Mouse (Mus musculus): Measurements from ENCODE around the gene Rasgef1b. TPM values are rescaled to one million over a fixed set of nuclear protein-coding genes. Genes with fewer than 3 reads are reported as not detected.
A peak's percentile ranks its signal among the peaks of the same experiment; 100 is the strongest.

Gene Rasgef1b
- total RNA-seq, 2 experiments from 2014 or later, result 11.9 to 15.1 TPM

DNA sequence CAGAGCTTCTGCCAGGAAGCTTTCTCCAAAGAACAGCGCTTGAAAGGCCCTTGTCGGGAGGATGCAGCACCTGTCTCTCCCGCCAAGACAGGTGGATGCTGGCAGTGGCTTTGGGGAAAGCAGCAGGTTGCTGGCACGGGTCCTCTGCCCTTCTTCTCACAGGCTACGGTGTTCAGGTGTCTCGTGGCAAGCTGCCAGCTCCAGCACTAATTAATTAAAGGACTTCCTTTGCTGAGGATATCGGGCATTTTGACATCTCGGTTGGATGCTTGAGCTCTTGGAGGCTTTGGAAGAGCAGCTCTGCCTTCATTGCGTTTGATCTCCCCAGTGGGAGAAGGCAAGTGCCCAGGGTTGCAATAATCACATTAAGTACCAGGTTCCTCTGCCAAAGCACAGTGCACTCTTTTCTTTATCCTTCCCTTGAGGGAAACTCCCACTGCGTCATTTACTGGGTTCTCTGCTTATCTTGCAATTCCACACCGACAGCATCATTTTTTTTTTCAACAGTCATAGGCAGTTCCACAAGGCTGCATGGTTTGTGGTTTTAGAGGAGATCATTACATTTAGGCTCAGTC lies 187.5 kb downstream of the Rasgef1b start:
- DNase-seq, result no peak

DNA sequence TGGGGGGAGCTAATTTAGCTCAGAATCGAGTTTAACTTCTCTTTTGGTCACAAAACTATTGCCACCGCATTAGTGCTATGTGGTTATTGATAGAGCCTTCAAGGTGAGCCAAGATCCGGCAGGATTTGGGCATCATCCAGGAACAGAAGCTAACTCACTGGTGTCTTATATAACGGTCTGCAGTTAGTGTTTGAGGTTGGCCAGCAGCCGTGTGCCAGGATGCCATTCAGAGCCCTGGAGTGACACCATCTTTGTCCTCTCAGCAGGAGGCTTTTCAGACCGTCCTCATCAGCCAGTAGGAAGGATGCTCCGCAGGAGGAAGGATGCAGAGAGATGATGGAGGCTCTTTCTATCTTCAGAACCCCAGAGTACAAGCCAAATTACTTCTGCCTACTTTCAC lies 195.4 kb downstream of the Rasgef1b start:
- DNase-seq, result peak; percentile 21 to 47

DNA sequence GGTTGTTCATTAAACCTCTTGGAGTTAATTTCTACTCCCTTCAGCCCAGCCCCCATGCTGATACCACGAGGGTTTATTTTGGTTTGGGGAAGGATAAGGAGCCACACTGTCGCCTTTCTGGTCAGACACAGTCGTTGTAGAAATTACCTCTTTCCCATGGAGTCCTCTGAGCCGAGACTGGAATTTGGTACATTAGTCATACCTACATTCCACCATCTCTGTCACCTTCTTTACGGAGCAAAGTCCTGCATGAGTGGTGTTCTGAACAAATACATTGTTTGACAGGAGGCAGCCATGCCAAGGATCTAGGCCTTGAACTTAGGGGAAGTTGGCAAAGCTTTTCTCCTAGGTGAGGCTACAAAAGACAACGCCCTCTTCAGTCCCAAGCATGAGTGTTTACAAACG lies 202.1 kb downstream of the Rasgef1b start:
- no peak for DNase-seq

DNA sequence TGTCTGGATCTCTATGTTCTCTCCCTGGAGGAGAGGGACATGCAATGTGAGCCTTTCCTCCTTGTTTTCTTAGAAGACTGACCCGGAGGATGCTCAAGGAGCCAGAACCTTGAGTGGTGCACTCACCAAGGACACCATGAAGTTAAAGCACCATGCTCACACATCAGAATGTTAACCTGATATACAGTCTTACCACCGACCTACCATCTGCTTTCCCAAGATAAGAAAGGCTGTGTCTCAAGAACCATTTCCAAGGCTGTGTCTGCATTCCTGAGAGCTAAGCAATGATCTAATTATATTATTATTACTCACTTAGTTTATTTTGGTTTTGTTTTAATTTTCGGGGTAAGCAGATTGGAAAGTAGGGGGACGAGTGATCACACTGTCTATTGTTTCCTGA lies 203.2 kb downstream of the Rasgef1b start:
- no peak for DNase-seq

DNA sequence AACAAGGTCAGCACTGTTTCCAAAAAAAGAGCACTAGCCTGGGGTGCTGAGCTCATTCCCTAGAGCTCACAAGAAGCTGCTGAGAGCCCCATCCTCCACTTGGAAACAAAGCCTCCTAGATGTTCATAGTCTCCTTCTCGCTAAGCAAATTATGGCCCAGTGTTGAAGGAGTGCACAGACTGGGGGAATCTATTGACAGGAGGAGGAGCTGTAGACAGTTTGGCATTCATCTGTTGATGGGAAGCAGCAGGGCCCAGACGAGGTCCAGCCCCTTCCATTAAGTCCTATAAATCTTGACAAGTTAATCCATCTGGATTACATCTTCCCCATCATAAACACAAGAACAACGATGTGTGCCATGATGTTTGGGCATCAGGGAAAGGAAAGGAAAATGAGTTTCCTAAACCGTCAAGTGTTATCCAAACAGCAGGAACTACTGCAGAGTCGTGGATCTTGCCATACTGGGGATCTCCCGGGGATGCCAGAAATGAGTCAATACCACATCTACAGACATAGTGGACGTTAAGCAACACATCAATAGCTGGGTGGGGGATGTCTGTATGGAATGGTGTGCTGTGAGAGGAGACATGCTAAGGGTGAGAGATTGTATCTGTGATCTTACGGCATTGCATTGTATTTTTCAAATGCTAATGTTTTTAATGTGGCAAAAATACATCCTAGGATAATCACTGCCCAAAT lies 206.1 kb downstream of the Rasgef1b start:
- DNase-seq, result peak in 1 of 2 experiments; percentile 27

DNA sequence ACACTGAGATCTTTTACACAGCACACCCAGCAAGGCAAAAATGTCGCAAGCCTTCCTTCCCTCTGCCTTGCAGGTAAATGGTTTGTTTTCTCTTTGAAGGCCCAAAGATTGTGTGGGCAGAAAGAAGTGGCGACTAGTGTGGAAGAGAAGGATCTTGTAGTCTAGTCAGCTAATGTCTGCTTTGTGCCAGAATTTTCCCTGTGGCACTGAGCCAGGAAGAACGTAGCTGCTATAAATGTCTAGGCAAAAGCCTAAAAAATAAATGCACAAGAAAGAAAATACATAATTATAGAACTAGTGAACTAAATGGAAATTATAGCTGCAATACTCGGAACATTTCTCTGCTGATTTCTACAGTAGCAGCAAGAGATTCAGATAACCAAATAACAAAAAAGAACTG lies 207.5 kb downstream of the Rasgef1b start:
- DNase-seq, result peak; percentile 53 to 68

DNA sequence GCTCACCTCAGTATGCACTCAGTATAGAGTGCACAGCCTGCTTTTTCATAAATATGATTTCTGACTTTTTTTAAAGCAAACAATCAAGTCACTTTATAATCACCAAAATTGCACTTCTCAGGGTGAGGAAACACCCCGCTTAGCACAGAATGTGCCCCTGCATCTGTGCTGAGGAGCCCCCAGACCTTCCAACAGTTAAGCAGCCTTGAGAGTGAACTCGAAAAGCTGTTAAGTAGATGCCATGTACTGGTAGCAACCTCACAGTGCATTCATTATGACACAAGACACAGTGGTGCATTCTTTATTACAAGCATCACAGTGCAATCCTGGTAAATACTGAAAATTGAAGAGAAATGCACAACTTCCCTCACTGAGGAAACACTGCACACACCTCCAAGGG lies 209.3 kb downstream of the Rasgef1b start:
- DNase-seq, result no peak

DNA sequence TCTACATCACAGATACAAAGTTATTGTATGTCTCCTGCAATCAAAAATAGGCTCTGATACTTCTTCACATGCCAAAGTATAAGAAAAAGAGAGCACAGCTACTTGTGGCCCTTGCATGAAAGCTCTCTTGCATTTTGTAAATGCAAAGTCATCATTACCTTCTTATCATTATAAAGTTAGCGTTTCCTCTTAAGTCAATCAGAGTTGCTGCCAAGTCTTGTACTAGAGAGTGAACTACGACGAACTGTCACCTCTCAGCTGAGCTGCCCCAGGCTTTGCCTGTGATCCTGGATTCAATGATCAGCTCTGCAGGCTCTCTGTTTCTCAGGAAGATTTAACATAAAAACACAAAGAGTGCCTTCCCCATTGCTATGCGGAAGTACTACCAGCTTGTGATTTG lies 209.8 kb downstream of the Rasgef1b start:
- no peak for DNase-seq

DNA sequence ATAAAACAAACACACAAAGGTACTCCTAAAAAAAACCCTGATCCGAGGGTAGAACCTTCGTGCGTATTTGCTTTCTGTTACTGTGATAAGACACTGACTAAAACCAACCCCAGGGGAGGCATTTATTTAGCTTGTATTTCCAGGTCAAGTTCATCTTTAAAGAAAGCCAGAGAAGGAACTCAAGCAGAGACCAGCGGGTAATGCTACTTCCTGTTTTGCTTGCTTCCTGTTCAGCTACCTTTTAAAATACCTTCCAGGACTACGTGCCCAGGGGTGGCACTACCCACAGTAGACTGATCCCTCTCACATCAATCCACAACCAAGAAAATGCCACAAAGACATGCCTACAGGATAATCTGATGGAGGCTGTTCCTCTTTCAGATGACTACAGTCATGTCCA lies 212.7 kb downstream of the Rasgef1b start:
- no peak for DNase-seq

DNA sequence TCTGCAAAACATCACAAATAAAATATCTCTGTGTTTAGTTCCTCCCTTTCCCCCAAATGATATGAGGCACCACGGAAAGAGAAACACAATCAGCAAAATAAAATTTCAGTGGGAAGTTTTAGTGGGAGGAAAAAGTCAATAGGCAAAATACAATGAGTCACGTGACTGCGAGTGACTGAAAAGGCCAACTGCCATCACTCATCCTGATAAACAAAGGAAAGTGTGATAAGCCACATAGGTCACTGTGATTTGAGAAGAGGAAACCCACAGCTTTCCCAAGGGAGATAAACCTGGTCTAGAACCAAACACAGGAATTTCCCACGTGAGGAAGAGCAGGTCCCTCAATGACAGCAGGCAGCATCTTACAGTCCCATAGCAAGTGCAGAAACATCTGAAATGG lies 213.1 kb downstream of the Rasgef1b start:
- no peak for DNase-seq

DNA sequence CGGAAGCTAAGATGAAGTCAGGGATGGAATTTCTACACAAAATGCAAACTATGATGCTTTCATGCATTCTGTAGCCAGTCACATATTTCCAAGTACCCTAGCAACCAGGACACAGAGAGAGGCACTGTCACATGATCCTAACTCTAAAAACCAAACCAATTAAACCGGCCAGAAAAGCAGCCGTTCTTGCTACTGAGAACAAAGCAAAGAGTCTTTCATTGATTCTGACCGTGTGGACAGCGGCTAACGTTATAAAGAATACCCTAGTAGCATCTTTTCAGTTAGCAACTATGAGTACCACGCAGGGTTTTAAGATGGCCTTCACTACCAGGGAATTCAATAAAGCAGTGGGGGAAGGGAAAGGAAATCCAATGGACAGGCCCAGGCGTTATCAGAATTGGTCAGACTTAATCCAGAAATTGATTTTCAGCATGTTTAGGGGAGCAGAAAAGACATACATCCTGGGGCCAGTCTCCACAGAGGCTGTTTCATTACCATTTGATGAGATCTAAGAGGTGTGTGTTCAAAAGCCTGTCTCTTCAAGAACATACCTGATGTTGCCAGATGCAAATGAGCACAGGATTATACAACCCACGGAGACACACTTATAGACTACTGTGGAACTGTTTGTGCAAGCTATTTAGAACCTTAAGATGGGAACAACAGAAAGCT lies 215.5 kb downstream of the Rasgef1b start:
- DNase-seq, result no peak

DNA sequence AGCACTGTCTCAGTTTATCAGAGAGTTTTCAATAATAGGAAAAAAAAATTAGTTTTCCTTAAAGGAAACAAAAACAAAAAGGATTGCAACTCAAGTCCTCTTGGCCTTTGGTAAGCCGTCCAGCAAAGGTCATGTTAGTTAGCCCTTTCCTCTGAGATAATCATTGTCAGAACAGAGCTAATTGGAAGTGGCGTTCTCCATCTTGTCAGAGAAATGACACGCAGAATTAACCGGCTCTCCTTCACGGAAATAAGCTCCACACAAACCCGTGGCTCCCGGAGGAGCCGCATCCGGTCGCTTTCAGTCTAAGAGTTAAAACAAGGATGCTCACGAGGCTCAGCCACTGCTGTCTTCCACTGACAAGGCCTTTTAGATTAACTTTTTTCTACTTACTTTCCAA lies 217.8 kb downstream of the Rasgef1b start:
- no peak for DNase-seq

DNA sequence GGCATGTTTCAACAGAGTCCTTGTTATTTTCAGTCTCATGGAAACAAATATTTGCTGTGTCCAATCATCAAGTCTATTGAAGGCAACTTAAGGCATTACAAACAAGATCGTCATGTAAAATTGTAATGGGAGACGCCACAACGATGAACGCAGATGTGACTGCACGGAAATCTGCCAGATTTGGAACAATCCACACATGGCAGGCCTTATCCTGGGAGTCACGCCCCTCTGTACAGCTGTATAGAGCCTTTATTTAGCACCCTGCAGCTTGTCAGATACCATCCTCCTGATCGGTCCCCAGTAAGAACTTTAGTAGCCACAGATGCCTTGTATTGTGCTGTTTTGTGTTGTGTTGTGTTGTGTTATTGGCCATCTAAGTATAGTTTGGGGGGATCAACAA lies 222.8 kb downstream of the Rasgef1b start:
- no peak for DNase-seq

DNA sequence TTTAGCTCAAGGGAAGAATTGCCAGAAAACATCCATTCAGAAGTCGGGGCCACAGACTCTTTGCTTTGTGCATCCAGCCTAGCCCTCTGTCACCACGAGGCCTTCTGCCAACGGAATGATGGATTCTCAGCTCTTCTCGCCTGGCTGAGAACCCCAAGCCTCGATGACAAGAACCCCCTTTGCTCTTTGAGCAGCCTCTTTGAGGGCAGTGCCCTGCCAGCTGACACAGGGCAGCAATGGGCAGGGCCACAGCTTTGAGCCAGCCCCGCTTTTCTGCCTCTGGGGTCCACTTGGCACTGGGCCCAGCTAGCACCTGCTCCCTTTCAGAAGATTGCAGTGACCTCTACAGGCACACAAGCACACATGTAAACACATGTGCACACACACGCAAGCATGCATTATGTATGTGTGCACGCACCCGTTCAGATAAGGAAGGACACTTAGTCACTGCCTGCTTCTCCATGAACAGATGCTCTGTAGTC lies 224.5 kb downstream of the Rasgef1b start:
- DNase-seq, result peak; percentile 14 to 21

DNA sequence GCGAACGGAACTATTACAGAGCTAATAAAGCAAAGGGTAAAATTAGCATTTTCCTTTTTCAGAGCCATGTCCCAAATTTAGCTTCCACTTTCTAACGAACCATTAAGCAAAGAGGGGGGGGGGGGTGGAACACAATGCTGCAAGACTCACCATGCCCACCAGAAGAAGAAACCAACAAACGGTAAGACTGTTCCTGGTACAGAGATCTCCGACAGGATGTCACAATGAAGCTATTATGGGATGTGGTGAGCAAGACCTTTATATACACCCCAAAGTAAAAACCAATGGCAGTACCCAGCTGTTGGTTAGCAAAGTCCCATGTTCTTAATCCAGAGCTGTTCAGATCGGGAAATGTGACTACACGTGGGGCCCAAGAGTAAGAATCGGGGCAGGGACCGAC lies 226.2 kb downstream of the Rasgef1b start:
- no peak for DNase-seq

DNA sequence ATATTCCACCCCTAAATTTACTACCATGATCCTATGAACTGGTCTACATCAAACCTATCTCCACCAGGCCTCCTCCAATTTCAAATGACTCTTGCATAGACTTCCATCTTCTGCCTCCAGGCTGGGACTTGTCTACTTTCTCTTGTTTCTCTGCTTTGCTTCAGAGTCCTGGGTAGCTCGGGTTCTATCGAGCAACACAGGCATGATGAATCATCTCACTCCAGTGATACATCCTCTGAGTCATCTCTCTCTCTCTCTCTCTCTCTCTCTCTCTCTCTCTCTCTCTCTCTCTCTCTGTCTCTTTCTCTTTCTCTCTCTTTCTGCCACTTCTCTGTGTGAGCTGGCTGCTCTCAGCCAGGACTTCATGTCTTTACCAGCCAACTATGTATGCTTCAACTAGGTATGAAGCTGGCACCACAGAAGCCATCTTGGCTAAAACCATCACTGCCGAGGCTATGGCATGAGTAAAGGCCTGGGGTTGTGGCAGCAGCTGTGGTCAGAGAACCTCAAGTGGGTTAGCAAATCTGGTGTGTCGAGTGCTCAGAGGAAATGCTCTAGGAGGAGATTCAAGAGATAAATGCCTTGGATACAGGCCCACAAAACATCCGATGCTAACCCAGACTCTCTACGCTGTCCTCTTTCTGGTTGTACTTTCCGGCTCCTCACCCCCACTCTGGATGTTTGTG lies 229.3 kb downstream of the Rasgef1b start:
- DNase-seq, result no peak

DNA sequence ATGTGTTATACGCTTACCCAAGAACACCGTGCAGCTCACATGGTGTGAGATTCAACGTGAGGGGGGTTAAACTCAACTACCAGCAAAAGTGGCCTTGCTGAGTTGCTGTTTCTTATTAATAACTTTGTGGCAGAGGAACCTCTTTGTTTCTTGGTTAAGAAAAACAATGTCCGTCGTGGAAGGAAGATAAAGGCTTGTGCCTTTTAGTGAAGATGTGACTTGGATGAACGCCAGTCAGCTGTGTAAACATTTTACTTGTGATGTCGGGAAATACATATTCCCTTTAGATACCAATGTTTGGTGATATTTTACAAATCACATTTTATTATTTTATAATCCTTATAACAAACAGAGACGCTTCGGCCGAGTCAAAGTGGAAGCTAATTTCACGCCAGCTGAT lies 231.0 kb downstream of the Rasgef1b start:
- no peak for DNase-seq

DNA sequence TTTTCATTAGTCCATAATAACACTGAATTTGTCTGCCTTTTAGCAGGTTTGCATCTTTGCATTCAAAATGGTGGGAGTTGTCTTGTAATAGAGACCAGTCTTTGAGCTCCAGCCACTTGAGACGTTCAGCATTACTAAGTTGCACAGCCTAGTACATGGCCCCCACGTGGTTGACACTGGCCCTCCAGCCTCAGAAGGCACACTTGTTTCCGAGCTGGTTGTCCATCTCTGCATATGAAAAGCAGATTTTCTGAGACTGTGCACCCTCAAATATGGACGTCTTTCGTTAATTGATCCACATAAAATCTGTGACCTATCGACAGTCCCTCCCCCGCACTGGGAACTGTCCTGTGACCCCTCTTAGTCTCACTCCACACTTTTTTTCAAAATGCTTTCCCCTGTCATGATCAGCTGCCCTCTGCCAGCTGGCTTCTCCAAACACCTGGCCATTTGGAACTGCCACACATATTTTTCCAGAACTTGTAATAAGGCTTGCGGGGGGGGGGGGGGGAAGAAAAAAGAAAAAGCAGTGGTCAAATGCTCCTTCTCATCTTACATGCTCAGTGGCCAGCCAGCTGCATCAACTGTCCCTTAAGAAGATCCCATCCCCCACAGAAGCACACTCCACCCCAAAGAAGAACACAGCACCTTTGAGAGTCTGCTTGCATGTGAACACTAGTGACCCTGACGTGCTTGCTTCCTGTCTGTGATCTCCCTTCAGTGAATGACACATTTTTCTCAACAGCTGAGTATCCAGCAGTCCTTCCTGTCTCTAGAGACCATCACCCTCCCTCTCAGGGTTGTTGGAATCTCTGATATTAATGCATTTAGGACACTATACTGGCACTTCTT lies 231.7 kb downstream of the Rasgef1b start:
- DNase-seq, result no peak

DNA sequence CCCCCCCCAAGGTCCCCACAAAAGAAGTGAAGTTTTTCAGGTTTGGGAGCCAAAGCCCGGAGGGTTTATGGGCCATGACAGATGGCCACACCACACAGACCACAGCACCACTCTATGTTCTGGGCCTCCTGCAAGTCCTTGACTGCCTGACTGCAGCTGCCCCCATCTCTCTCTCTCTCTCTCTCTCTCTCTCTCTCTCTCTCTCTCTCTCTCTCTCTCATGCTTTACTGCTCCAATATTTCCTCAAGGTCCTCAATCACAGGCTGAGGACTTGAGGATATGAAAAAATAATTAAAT lies 232.8 kb downstream of the Rasgef1b start:
- DNase-seq, result no peak

DNA sequence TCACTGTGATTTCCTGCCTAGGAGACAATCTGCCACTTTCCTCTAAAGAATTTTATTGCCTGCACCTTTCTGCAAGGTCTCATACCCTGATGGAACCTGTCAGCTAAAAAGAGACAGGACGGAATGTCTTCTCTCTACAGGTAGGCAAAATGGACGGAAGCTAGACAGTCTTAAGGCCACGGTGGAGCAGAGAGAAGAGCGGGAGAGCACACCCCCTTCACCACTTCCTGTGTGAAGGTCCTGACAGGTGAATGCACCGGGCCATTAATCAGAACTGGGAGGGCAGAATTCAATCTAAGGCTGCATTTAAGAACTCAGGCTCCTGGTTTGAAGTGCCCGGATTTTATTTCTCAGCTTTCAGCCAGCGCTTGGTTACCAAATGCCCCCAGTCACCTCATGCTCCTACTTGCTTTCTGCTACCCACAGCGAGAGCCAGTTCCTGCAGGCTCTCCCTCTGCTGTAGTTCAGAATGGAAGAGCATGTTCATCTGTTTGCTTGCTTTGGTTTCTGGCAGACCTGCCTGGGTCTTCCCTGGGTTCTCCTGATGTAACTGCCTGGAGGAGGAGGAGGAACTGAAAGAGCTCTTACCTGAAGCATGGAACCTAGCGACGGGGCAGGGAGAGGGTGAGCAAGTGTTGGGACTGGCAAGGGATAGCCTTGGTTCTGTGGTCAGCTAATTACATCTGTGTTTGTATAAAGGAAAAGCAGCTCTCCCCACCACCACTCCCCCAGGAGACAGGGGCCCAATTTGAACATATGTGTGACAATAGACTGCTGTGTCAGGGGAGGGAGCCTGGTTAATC lies 233.3 kb downstream of the Rasgef1b start:
- no peak for DNase-seq

DNA sequence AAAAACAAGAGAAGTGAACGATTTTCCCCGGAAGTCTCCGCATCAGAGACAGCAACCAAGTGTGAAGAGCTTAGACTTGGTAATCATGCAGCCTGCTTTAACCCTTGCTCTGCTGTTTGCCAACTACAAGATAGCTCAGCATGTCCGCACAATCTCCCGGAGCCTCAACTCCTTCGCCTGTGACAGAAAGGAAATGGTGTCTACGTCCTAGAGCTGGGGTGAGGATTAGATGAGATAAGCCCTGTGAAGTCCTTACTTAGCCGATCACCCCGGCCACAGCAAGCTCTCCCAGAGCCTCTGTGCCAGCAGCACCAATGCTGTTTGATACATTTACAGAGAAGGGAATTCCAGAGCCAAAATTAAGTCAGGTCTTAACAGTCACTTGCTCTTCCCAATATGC lies 235.0 kb downstream of the Rasgef1b start:
- DNase-seq, result no peak
